Mouse (Mus musculus) liver, postnatal 0 days (tissue): ENCODE results near the gene Tent4a. TPM values are rescaled to one million over a fixed set of nuclear protein-coding genes. Genes with fewer than 3 reads are reported as not detected.

ENCODE experiments used
- ATAC-seq: fragments of 200-750 bp; cut with Nextera tagmentation; 2 replicates; pipeline ENCODE4 v1.8.0; 2017; ENCODE audit warnings: mild to moderate bottlenecking, moderate library complexity
- DNase-seq: peaks from one replicate; pipeline ENCODE4 v3.0.0-alpha.2; 2016
- H3K27ac ChIP-seq: fragments of 300-500 bp; sonication (generic); 2 replicates; pipeline ENCODE4 v1.5.1; 2014; ENCODE audit warnings: antibody characterized with exemption, moderate library complexity, mild to moderate bottlenecking, low read depth
- H3K27me3 ChIP-seq: fragments of 300-500 bp; sonication (generic); 2 replicates; pipeline ENCODE4 v1.6.1; 2014; ENCODE audit warnings: low read length, control low read depth, mixed read lengths; ENCODE audit not compliant: insufficient read depth
- H3K36me3 ChIP-seq: fragments of 300-500 bp; sonication (generic); replicated peaks from 2 replicates; pipeline ENCODE4 v1.6.1; 2014; ENCODE audit warnings: mild to moderate bottlenecking, control low read depth, low read length, moderate library complexity, mixed read lengths; ENCODE audit not compliant: insufficient read depth
- H3K4me1 ChIP-seq: fragments of 300-500 bp; sonication (generic); 2 replicates; pipeline ENCODE4 v1.6.1; 2014; ENCODE audit warnings: antibody characterized with exemption, mild to moderate bottlenecking, control low read depth; ENCODE audit not compliant: insufficient read depth
- H3K4me2 ChIP-seq: fragments of 300-500 bp; sonication (generic); 2 replicates; pipeline ENCODE4 v1.6.1; 2014; ENCODE audit warnings: low read depth, mild to moderate bottlenecking, low read length, moderate library complexity, mixed read lengths
- H3K4me3 ChIP-seq: fragments of 300-500 bp; sonication (generic); 2 replicates; pipeline ENCODE4 v1.5.1; 2014; ENCODE audit warnings: low read depth, low read length
- H3K9ac ChIP-seq: fragments of 300-500 bp; sonication (generic); replicated peaks from 2 replicates; pipeline ENCODE4 v1.6.1; 2014; ENCODE audit warnings: mild to moderate bottlenecking, moderate library complexity
- H3K9me3 ChIP-seq: fragments of 300-500 bp; sonication (generic); 2 replicates; pipeline ENCODE4 v1.6.1; 2016; ENCODE audit warnings: mild to moderate bottlenecking, control low read depth, low read length, mixed read lengths
- CTCF ChIP-seq: sonication (generic); IDR thresholded peaks from 2 replicates; pipeline ENCODE4 v1.5.1; 2016; ENCODE audit warnings: antibody characterized with exemption, low read depth
- EP300 ChIP-seq: IDR thresholded peaks from 2 replicates; pipeline ENCODE4 v1.6.1; 2016; ENCODE audit warnings: antibody characterized with exemption, low read depth, mild to moderate bottlenecking
- WGBS: fragments of 180-500 bp; shearing (Covaris S2); extraction: QIAGEN DNeasy Blood & Tissue Kit; methylation state at CpG from one replicate; pipeline ENCODE4 v1.1.7; 2014; ENCODE audit not compliant: insufficient replicate concordance; 5-methylcytosine and 5-hydroxymethylcytosine counted together
- polyA plus RNA-seq: library from polyadenylated mRNA; unstranded; fragments of >200 nt; fragmentation: Nextera tagmentation; extraction: Ambion mirVana; gene quantifications from 2 replicates; pipeline ENCODE4 v1.2.1, GENCODE M21; 2015

Tent4a gene
- polyA plus RNA-seq, 1 experiment from 2014 or later, result 1.9 TPM

DNA sequence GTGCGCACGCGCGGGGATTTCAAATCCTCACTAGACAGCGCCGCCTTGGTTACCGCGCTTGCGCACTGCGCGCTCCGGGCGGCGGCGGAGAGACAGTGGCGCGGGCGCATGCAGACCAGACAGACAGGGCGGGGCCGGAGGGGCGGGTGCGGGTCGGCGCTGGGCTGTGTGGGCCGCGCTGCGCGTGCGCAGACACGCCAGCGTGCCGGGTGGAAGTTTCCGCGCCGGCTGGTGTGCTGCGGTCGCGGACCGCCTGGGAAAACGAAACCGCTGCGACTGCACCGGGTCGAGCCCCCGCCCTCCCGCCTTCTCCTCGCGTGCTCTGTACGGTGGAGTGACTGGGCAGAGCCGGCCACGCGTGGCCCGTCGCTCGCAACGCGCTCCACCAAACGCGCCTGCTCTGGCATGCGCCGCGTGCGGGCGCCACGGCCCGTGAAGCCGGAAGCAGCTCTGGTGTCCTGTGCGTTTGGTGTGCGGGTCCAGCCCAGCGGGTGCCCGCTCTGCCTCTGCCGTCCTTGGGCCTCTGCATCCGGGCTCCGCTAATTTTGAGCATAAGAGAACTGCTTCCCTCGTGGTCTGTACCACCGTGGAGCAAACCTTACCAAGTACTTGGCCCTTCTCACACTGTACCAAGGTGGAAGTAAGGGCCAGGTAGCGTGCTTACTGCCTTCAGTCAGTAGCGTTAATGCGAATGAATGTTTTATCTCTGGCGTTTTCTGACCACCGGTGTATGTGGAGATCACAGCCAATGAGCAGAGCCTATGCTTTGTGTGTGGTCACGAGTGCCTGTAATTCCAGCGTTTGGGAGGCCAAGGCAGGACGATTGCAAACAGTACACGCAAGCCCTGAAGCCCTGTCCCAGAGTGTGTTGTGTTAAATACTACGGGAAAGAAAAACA is 486 bp upstream of the Tent4a start:
- under 1% methylated on average over 58 of the region's 86 CpGs for WGBS
- ATAC-seq, result peak; percentile 90
- H3K27me3 ChIP-seq, result no peaks in the 10 kb centered on the region

DNA sequence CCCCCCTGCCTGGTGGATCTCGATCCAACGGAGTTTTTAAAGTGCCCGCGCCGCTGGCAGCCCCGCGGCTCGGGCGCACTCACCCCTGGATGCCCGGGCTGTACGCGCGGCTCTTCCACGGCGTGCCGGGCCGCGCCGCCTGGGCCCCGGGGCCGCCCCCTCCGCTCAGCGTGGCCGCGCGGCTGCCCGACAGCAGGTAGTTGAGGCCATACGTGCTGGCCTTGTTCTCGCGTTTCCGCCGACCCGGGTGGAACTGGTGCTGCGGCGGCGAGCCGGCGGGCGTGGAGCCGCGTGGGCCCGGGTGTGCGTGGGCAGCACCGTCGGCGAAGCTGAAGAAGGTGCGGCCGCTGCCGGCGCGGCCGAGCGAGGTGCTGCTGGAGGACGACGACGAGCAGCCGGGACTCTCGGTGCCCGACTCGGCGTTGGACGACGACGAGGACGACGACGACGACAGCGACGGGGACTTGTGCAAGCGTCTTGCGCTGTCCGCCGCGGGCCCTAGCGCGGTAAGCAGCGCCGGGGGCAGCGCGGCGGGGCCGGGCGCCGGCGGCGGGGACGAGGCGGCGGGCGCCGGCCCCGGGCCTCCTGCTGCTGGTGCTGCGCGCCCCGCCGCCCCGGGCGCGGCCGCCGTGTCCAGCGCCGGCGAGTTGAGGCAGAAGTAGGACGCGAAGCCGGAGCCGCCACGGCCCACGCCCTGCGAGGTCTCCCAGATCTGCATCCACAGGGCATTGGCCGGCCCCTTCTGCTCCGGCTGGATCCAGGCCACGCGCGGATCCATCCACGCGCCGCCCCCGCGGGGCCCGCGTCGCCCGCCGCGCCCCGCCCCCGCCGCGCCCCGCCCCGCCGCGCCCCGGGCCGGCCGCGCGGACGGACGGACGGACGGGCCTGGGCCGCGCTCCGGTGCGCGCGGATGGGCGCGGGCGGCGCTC is 748 bp downstream of the Tent4a start, which contains the start of gene Nsun2:
TSS of gene Nsun2 (plus strand) at position 342 of the 929 bp plus-strand sequence.
- peak; percentile 33 for ATAC-seq
- Histone ChIP-seq H3K27ac (peak within 1 kb of the TSS; percentile 94), H3K9me3 (no peaks in the 10 kb centered on the region), H3K4me3 (peak within 1 kb of the TSS; percentile 93), H3K27me3 (no peaks in the 10 kb centered on the region), H3K4me2 (peak within 1 kb of the TSS; percentile 96), H3K36me3 (peaks cover 6% of the 10 kb centered on the region), H3K9ac (peak within 1 kb of the TSS; percentile 75), H3K4me1 (peaks cover 33% of the 10 kb centered on the region)
- under 1% methylated on average over 82 of the region's 155 CpGs for WGBS
- DNase-seq, result peak; percentile 68
- TF ChIP-seq CTCF (no peak), EP300 (no peak)

More for the DNA sequence above, 486 bp upstream of the Tent4a start:
- no peaks in the 10 kb centered on the region for H3K9me3 ChIP-seq
- H3K4me1 ChIP-seq, result peaks cover 31% of the 10 kb centered on the region
- peak; percentile 99 for DNase-seq
- peak overlapping the region; percentile 92 for H3K9ac ChIP-seq
- peak overlapping the region; percentile 98 for H3K4me2 ChIP-seq
- H3K4me3 ChIP-seq, result peak overlapping the region; percentile 93
- no peak for TF ChIP-seq CTCF
- no peak for TF ChIP-seq EP300
- peaks cover 4% of the 10 kb centered on the region for H3K36me3 ChIP-seq
- peak overlapping the region; percentile 99 for H3K27ac ChIP-seq

DNA sequence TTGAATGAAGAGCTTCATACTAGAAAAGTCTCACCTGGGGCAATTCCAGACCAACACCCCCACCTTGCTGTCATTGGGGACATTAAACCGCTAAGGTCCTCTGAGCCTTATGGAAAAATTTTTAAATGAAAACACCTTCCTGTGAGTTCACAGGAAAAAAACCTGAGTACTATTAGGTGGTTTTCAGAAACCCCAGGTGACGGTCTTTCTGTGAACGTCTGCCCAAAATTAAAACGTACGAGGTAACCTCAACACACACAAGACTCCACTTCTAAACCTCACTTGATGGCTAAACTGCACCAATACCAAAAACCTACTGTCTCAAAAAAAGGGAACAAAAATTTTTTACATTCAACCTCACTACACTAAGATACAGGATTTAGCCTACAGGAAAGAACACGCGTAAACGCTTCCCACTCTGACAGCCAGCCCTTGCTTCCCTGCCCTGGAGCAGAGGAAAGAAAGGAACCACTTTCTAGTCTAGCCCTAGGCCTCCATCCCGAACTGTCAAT is 1.5 kb downstream of the Tent4a start:
- TF ChIP-seq EP300 (no peak), CTCF (peak; percentile 38)
- Histone ChIP-seq H3K36me3 (peaks cover 6% of the 10 kb centered on the region), H3K9ac (peak overlapping the region; percentile 75), H3K4me3 (peak overlapping the region; percentile 93), H3K9me3 (no peaks in the 10 kb centered on the region), H3K4me1 (peaks cover 35% of the 10 kb centered on the region), H3K4me2 (peak overlapping the region; percentile 96), H3K27ac (peak overlapping the region; percentile 94), H3K27me3 (no peaks in the 10 kb centered on the region)
- DNase-seq, result no peak
- WGBS, result under 1% methylated on average over 9 of the region's 9 CpGs
- no peak for ATAC-seq

DNA sequence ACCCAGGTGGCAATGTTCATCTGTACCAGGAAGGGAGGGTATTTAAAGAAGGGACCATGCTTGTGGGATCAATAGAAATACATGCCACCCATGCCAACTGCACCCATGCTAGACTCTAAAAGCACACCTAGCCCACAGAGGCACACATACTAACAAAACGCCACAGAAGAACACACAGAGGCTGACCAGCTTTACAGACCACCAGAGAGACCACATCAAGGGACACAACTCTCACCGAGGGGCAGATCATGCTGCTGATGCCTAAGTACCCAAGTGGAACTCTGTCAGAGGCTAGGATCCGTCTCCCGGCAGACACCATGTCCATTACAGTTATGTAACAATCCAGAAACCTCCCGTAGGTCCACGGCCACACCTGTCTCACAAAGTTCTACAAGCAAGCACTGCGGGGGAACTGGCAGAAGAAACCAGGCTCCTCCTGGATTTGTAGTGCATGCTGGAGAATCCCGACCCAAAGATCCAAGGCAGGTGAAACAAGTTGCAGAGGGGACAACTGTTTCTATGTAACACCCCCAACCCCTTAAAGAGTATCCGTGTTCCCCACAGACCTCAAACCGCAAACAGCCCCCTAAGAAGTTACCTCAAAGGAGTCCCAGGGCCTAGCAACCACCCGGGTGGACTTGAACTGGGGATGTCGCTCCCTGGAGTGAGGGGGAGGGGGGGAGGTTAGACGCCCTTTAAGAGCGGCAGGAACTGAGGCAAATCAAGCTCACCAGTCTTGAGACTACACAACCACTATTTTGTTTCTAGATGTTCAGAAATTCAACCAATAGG is 2.1 kb downstream of the Tent4a start:
- DNase-seq, result no peak
- ATAC-seq, result no peak
- peak overlapping the region; percentile 75 for H3K9ac ChIP-seq
- peaks cover 40% of the 10 kb centered on the region for H3K4me1 ChIP-seq
- H3K4me2 ChIP-seq, result peak overlapping the region; percentile 96
- WGBS, result 22% methylated on average over 14 of the region's 14 CpGs
- no peak for TF ChIP-seq CTCF
- TF ChIP-seq EP300, result no peak
- peak overlapping the region; percentile 93 for H3K4me3 ChIP-seq
- no peaks in the 10 kb centered on the region for H3K9me3 ChIP-seq
- H3K36me3 ChIP-seq, result peaks cover 6% of the 10 kb centered on the region
- H3K27ac ChIP-seq, result no peak overlapping the region
- no peaks in the 10 kb centered on the region for H3K27me3 ChIP-seq

DNA sequence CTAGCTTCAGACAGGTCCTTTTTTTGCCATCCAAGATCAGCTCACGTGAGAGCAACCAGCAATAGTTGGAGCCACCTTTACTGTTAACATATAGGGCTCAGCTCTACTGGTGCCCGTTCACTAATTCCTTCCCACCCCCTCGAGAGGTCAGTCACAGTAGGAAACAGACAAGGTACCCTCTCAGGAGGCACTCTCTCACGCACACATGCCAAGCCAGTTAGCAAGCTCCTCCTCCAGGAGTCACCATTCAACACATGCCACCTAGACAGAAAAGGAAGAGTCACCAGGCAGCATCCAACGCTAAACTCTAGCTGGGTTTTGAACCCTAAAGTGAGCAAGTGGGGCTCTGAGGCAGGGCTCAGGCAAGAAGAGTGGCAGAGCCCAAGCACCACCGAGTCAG is 3.0 kb downstream of the Tent4a start:
- H3K4me3 ChIP-seq, result peak overlapping the region; percentile 93
- H3K4me2 ChIP-seq, result peak overlapping the region; percentile 96
- peaks cover 6% of the 10 kb centered on the region for H3K36me3 ChIP-seq
- no peaks in the 10 kb centered on the region for H3K9me3 ChIP-seq
- ATAC-seq (no peak), DNase-seq (no peak)
- 44% methylated on average over 6 of the region's 6 CpGs for WGBS
- TF ChIP-seq EP300 (no peak), CTCF (no peak)
- peaks cover 47% of the 10 kb centered on the region for H3K4me1 ChIP-seq
- H3K9ac ChIP-seq, result peak overlapping the region; percentile 75
- no peaks in the 10 kb centered on the region for H3K27me3 ChIP-seq
- H3K27ac ChIP-seq, result no peak overlapping the region
